Mouse (Mus musculus): ENCODE measurements around the gene Gas2. TPM values are rescaled to one million over a fixed set of nuclear protein-coding genes. Genes with fewer than 3 reads are reported as not detected.

Gene Gas2
- polyA plus RNA-seq, 1 experiment = 11.5 TPM

GRCm38 (mm10) chr7:51879136-51879723 lies 17.4 kb downstream of the Gas2 start:
- DNase-seq (ENCODE audit: extremely low spot score in 1 of 2, low spot score in 1 of 2) = peak; percentile 43 to 72

GRCm38 (mm10) chr7:51880121-51880520 lies 18.3 kb downstream of the Gas2 start:
- DNase-seq (ENCODE audit: extremely low spot score in 1 of 2, low spot score in 1 of 2) = no peak

- no peak for DNase-seq (ENCODE audit: extremely low spot score in 1 of 2, low spot score in 1 of 2)
These were observed 23.5 kb downstream of the Gas2 start for GRCm38 (mm10) chr7:51885345-51885744.

- DNase-seq (ENCODE audit: extremely low spot score in 1 of 2, low spot score in 1 of 2) = no peak
These were observed 26.1 kb downstream of the Gas2 start for GRCm38 (mm10) chr7:51887678-51888567.

GRCm38 (mm10) chr7:51889601-51890000 lies 27.8 kb downstream of the Gas2 start:
- no peak for DNase-seq (ENCODE audit: extremely low spot score in 1 of 2, low spot score in 1 of 2)

GRCm38 (mm10) chr7:51892224-51892965 lies 30.6 kb downstream of the Gas2 start:
- DNase-seq (ENCODE audit: extremely low spot score in 1 of 2, low spot score in 1 of 2) = no peak

GRCm38 (mm10) chr7:51893008-51893407 lies 31.2 kb downstream of the Gas2 start:
- DNase-seq (ENCODE audit: extremely low spot score in 1 of 2, low spot score in 1 of 2) = no peak

- no peak for DNase-seq (ENCODE audit: extremely low spot score in 1 of 2, low spot score in 1 of 2)
These were observed 32.5 kb downstream of the Gas2 start for GRCm38 (mm10) chr7:51894133-51894801.

GRCm38 (mm10) chr7:51894939-51895338 lies 33.1 kb downstream of the Gas2 start:
- DNase-seq (ENCODE audit: extremely low spot score in 1 of 2, low spot score in 1 of 2) = no peak

- no peak for DNase-seq (ENCODE audit: extremely low spot score in 1 of 2, low spot score in 1 of 2)
These were observed 37.3 kb downstream of the Gas2 start for GRCm38 (mm10) chr7:51899066-51899465.

GRCm38 (mm10) chr7:51913292-51914050 lies 51.7 kb downstream of the Gas2 start:
- peak in 1 of 2 experiments; percentile 15 for DNase-seq (ENCODE audit: extremely low spot score in 1 of 2, low spot score in 1 of 2)

GRCm38 (mm10) chr7:51914132-51914531 lies 52.3 kb downstream of the Gas2 start:
- DNase-seq (ENCODE audit: extremely low spot score in 1 of 2, low spot score in 1 of 2) = no peak

- peak in 1 of 2 experiments; percentile 12 for DNase-seq (ENCODE audit: extremely low spot score in 1 of 2, low spot score in 1 of 2)
These were observed 67.1 kb downstream of the Gas2 start for GRCm38 (mm10) chr7:51928761-51929519.

GRCm38 (mm10) chr7:51931217-51931616 lies 69.4 kb downstream of the Gas2 start:
- DNase-seq (ENCODE audit: extremely low spot score in 1 of 2, low spot score in 1 of 2) = no peak

- DNase-seq (ENCODE audit: extremely low spot score in 1 of 2, low spot score in 1 of 2) = no peak
These were observed 75.5 kb downstream of the Gas2 start for GRCm38 (mm10) chr7:51937337-51937736.

GRCm38 (mm10) chr7:51940461-51940860 lies 78.6 kb downstream of the Gas2 start:
- no peak for DNase-seq (ENCODE audit: extremely low spot score in 1 of 2, low spot score in 1 of 2)

- no peak for DNase-seq (ENCODE audit: extremely low spot score in 1 of 2, low spot score in 1 of 2)
These were observed 93.7 kb downstream of the Gas2 start for GRCm38 (mm10) chr7:51955424-51956041.

GRCm38 (mm10) chr7:51957766-51958165 lies 96.0 kb downstream of the Gas2 start:
- DNase-seq (ENCODE audit: extremely low spot score in 1 of 2, low spot score in 1 of 2) = no peak

Measured in frontal cortex, adult 2 months (tissue).